Comparison of ENCODE assay signal across 16 mouse cellular contexts in the genomic region with DNA sequence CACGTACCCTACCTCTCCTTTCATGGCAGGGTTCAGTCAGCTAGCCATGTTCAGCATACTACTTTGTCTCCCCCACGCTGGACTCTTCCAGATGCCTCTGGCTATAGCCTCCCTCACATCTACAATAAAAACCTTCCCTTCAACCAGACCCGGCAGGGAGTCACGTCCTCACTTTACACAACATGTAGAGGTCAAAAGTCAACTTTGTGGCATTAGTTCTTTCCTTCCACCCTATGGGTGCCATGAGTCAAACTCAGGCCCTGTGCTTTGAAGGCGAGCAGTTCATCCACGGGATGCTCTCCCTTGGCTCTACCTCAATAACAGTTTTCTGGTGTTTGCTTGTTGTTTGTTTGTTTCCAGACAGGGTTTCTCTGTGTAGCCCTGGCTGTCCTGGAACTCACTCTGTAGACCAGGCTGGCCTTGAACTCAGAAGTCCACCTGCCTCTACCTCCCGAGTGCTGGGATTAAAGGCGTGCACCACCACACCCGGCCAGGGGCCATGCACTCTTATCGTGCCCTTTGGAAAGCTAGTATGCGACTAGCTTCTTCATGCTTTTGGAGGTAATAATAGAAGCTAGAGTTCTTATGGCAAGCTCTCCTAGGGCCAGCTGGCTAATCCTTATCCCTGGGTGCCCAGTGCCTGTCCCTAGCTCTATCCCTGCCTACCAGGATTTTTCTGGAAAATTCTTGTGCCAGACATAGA.
"Had no signal": no experiment of that assay in that cellular context is flagged by ENCODE, and none has a peak within 500 bp of the region (broad histone marks: within the 10 kb centered on the region; RNA-seq: fewer than 3 reads in every experiment).

No protein-coding gene starts in this region.

- H3K4me2 ChIP-seq: limb, embryonic 12.5 days; lung, embryonic 15.5 days; midbrain, embryonic 11.5 days; neural tube, embryonic 13.5 days; stomach, embryonic 15.5 days had no signal

- H3K27me3 ChIP-seq: limb, embryonic 12.5 days; lung, embryonic 15.5 days; neural tube, embryonic 13.5 days; stomach, embryonic 15.5 days had no signal

- H3K4me3 ChIP-seq: left cerebral cortex, adult 2 months; limb, embryonic 12.5 days; lung, embryonic 15.5 days; megakaryocyte, embryonic 14.5 days; neural tube, embryonic 13.5 days; stomach, embryonic 15.5 days had no signal

- H3K36me3 ChIP-seq: limb, embryonic 12.5 days; lung, embryonic 15.5 days; neural tube, embryonic 13.5 days; stomach, embryonic 15.5 days had no signal

- H3K9ac ChIP-seq: limb, embryonic 12.5 days; lung, embryonic 15.5 days; neural tube, embryonic 13.5 days; stomach, embryonic 15.5 days had no signal

- H3K9me3 ChIP-seq: limb, embryonic 12.5 days; lung, embryonic 15.5 days; megakaryocyte, embryonic 14.5 days; neural tube, embryonic 13.5 days; stomach, embryonic 15.5 days had no signal

- ATAC-seq: intestine, postnatal 0 days; midbrain, embryonic 16.5 days had no signal

- H3K27ac ChIP-seq: left cerebral cortex, adult 2 months; limb, embryonic 12.5 days; lung, embryonic 15.5 days; macrophage; neural tube, embryonic 13.5 days; stomach, embryonic 15.5 days had no signal

- DNase-seq: kidney, adult 8-10 months; kidney, postnatal 25 days; lung, postnatal 14 days; right cerebral cortex, postnatal 14 days; thymus, adult 2 months; thymus, postnatal 25 days had no signal
